Mouse (Mus musculus): Measurements from ENCODE around the gene Sox4. TPM values are rescaled to one million over a fixed set of nuclear protein-coding genes. Genes with fewer than 3 reads are reported as not detected.

Sox4 gene
- total and polyA plus RNA-seq, 3 experiments = 8.3 to 17.5 (median 13.6) TPM

GRCm38 (mm10) chr13:28930364-28930763 lies 23.1 kb downstream of the Sox4 start:
- peaks cover 6% of the 10 kb centered on the region for H3K4me1 ChIP-seq (ENCODE audit: control insufficient read depth, insufficient read depth, low read length)
- no peaks in the 10 kb centered on the region for H3K36me3 ChIP-seq (ENCODE audit: control insufficient read depth, insufficient read depth, low read length)
- 84% methylated on average over 4 of the region's 4 CpGs for WGBS
- no peaks in the 10 kb centered on the region for H3K79me2 ChIP-seq (replicated peaks; ENCODE audit: control insufficient read depth, insufficient read depth, low read length)
- H3K27me3 ChIP-seq (ENCODE audit: control insufficient read depth, insufficient read depth, low read length) = no peaks in the 10 kb centered on the region
- DNase-seq = no peak
- intact Hi-C loops (cut with DNase I) = loop anchor here (5.0 kb wide), 1 partner anchor 43 kb away; no protein-coding TSS in a partner anchor
- no peak for TF ChIP-seq CTCF (IDR thresholded peaks at IDR 0.05)
- no peak for TF ChIP-seq EP300 (IDR thresholded peaks at IDR 0.05; ENCODE audit: insufficient read depth, low read depth, low read length)
- no peak for TF ChIP-seq POLR2A (IDR thresholded peaks at IDR 0.05; ENCODE audit: insufficient read depth, low read depth, low read length)
- no peak overlapping the region for H3K9ac ChIP-seq (ENCODE audit: low read depth, low read length)
- H3K27ac ChIP-seq = no peak overlapping the region
- no peak overlapping the region for H3K4me3 ChIP-seq

- Histone ChIP-seq H3K4me1 (ENCODE audit: control insufficient read depth, insufficient read depth, low read length) (peaks cover 6% of the 10 kb centered on the region), H3K79me2 (replicated peaks; ENCODE audit: control insufficient read depth, insufficient read depth, low read length) (no peaks in the 10 kb centered on the region), H3K9ac (ENCODE audit: low read depth, low read length) (no peak overlapping the region), H3K4me3 (no peak overlapping the region), H3K27me3 (ENCODE audit: control insufficient read depth, insufficient read depth, low read length) (no peaks in the 10 kb centered on the region), H3K27ac (no peak overlapping the region), H3K36me3 (ENCODE audit: control insufficient read depth, insufficient read depth, low read length) (no peaks in the 10 kb centered on the region)
- 33% methylated on average over 3 of the region's 3 CpGs for WGBS
- no peak for DNase-seq
- intact Hi-C loops (cut with DNase I) = loop anchor here (5.0 kb wide), 1 partner anchor 43 kb away; no protein-coding TSS in a partner anchor
- TF ChIP-seq EP300 (IDR thresholded peaks at IDR 0.05; ENCODE audit: insufficient read depth, low read depth, low read length) (no peak), POLR2A (IDR thresholded peaks at IDR 0.05; ENCODE audit: insufficient read depth, low read depth, low read length) (no peak), CTCF (IDR thresholded peaks at IDR 0.05) (no peak)
These were observed 23.6 kb downstream of the Sox4 start for GRCm38 (mm10) chr13:28929936-28930335.

GRCm38 (mm10) chr13:28923136-28923535 lies 30.4 kb downstream of the Sox4 start:
- TF ChIP-seq CTCF (IDR thresholded peaks at IDR 0.05) = no peak
- TF ChIP-seq POLR2A (IDR thresholded peaks at IDR 0.05; ENCODE audit: insufficient read depth, low read depth, low read length) = no peak
- TF ChIP-seq EP300 (IDR thresholded peaks at IDR 0.05; ENCODE audit: insufficient read depth, low read depth, low read length) = no peak
- WGBS = 97% methylated on average over 3 of the region's 3 CpGs
- intact Hi-C loops (cut with DNase I) = no loop called here

GRCm38 (mm10) chr13:28917379-28918250 lies 35.9 kb downstream of the Sox4 start:
- intact Hi-C loops (cut with DNase I) = no loop called here
- no peak overlapping the region for H3K9ac ChIP-seq (ENCODE audit: low read depth, low read length)
- H3K79me2 ChIP-seq (replicated peaks; ENCODE audit: control insufficient read depth, insufficient read depth, low read length) = no peaks in the 10 kb centered on the region
- no peaks in the 10 kb centered on the region for H3K4me1 ChIP-seq (ENCODE audit: control insufficient read depth, insufficient read depth, low read length)
- 82% methylated on average over 10 of the region's 10 CpGs for WGBS
- H3K36me3 ChIP-seq (ENCODE audit: control insufficient read depth, insufficient read depth, low read length) = no peaks in the 10 kb centered on the region
- H3K4me3 ChIP-seq = no peak overlapping the region
- H3K27me3 ChIP-seq (ENCODE audit: control insufficient read depth, insufficient read depth, low read length) = no peaks in the 10 kb centered on the region
- TF ChIP-seq POLR2A (IDR thresholded peaks at IDR 0.05; ENCODE audit: insufficient read depth, low read depth, low read length) = no peak
- TF ChIP-seq EP300 (IDR thresholded peaks at IDR 0.05; ENCODE audit: insufficient read depth, low read depth, low read length) = no peak
- no peak for TF ChIP-seq CTCF (IDR thresholded peaks at IDR 0.05)
- DNase-seq = no peak
- H3K27ac ChIP-seq = no peak overlapping the region

More at GRCm38 (mm10) chr13:28923136-28923535, 30.4 kb downstream of the Sox4 start:
- DNase-seq = no peak
- H3K27me3 ChIP-seq (ENCODE audit: control insufficient read depth, insufficient read depth, low read length) = no peaks in the 10 kb centered on the region
- no peaks in the 10 kb centered on the region for H3K36me3 ChIP-seq (ENCODE audit: control insufficient read depth, insufficient read depth, low read length)
- no peaks in the 10 kb centered on the region for H3K79me2 ChIP-seq (replicated peaks; ENCODE audit: control insufficient read depth, insufficient read depth, low read length)
- no peak overlapping the region for H3K9ac ChIP-seq (ENCODE audit: low read depth, low read length)
- no peak overlapping the region for H3K4me3 ChIP-seq
- no peak overlapping the region for H3K27ac ChIP-seq
- H3K4me1 ChIP-seq (ENCODE audit: control insufficient read depth, insufficient read depth, low read length) = no peaks in the 10 kb centered on the region

- Histone ChIP-seq H3K4me1 (ENCODE audit: control insufficient read depth, insufficient read depth, low read length) (no peaks in the 10 kb centered on the region), H3K27ac (no peak overlapping the region), H3K36me3 (ENCODE audit: control insufficient read depth, insufficient read depth, low read length) (no peaks in the 10 kb centered on the region), H3K9ac (ENCODE audit: low read depth, low read length) (no peak overlapping the region), H3K79me2 (replicated peaks; ENCODE audit: control insufficient read depth, insufficient read depth, low read length) (no peaks in the 10 kb centered on the region), H3K27me3 (ENCODE audit: control insufficient read depth, insufficient read depth, low read length) (no peaks in the 10 kb centered on the region), H3K4me3 (no peak overlapping the region)
- 92% methylated on average over 6 of the region's 6 CpGs for WGBS
- TF ChIP-seq POLR2A (IDR thresholded peaks at IDR 0.05; ENCODE audit: insufficient read depth, low read depth, low read length) (no peak), CTCF (IDR thresholded peaks at IDR 0.05) (no peak), EP300 (IDR thresholded peaks at IDR 0.05; ENCODE audit: insufficient read depth, low read depth, low read length) (no peak)
- no peak for DNase-seq
- intact Hi-C loops (cut with DNase I) = no loop called here
These were observed 39.9 kb downstream of the Sox4 start for GRCm38 (mm10) chr13:28913656-28914055.

- Histone ChIP-seq H3K27ac (no peak overlapping the region), H3K79me2 (replicated peaks; ENCODE audit: control insufficient read depth, insufficient read depth, low read length) (no peaks in the 10 kb centered on the region), H3K9ac (ENCODE audit: low read depth, low read length) (no peak overlapping the region), H3K4me3 (no peak overlapping the region), H3K27me3 (ENCODE audit: control insufficient read depth, insufficient read depth, low read length) (no peaks in the 10 kb centered on the region), H3K4me1 (ENCODE audit: control insufficient read depth, insufficient read depth, low read length) (no peaks in the 10 kb centered on the region), H3K36me3 (ENCODE audit: control insufficient read depth, insufficient read depth, low read length) (no peaks in the 10 kb centered on the region)
- WGBS = 90% methylated on average over 10 of the region's 10 CpGs
- no peak for DNase-seq
- intact Hi-C loops (cut with DNase I) = no loop called here
- TF ChIP-seq CTCF (IDR thresholded peaks at IDR 0.05) = no peak
- TF ChIP-seq EP300 (IDR thresholded peaks at IDR 0.05; ENCODE audit: insufficient read depth, low read depth, low read length) = no peak
- no peak for TF ChIP-seq POLR2A (IDR thresholded peaks at IDR 0.05; ENCODE audit: insufficient read depth, low read depth, low read length)
These were observed 46.5 kb downstream of the Sox4 start for GRCm38 (mm10) chr13:28906981-28907380.
